Mouse (Mus musculus) E14TG2a.4 (cell line): ENCODE measurements around the gene 9330182L06Rik.

Source experiments
- CTCF ChIP-seq: conservative IDR thresholded peaks from 2 replicates; pipeline ENCODE4 v1.5.1; 2014; ENCODE audit warnings: low read length
- NANOG ChIP-seq: IDR thresholded peaks from 2 replicates; pipeline ENCODE4 v1.6.1; 2014; ENCODE audit warnings: borderline replicate concordance, low read length, mixed read lengths
- POU5F1 ChIP-seq: IDR thresholded peaks from 2 replicates; pipeline ENCODE4 v1.6.1; 2014; ENCODE audit warnings: low read length, borderline replicate concordance

DNA sequence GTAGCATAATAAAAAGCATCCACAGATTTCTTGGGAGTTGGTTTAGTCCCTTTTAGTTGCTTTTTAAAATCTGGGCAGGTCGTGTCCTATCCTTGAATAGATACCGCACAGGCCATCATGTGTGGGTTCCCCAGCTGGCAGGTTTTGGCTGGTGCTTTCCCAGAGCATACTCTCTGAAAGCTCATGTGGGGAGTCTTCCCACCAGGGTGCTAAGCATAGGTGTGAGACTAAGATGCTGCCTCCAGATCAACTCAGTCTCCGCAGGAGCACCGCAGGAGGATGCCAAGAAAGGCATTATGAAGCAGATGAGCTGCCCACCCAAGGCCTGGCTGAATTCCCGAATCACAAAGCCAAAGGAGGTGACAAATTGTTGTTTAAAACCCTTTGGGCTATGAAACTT is 229.5 kb downstream of the 9330182L06Rik start:
- TF ChIP-seq CTCF (no peak), NANOG (no peak), POU5F1 (no peak)
